Mouse (Mus musculus) G1E (cell line): ENCODE data around the gene Phrf1. TPM values are rescaled to one million over a fixed set of nuclear protein-coding genes. Genes with fewer than 3 reads are reported as not detected.

Source experiments
- ATAC-seq: 2 replicates; pipeline ENCODE4 v1.8.0; 2016; ENCODE audit warnings: mild to moderate bottlenecking; ENCODE audit not compliant: insufficient number of reproducible peaks, poor library complexity, low FRiP score, severe bottlenecking; ENCODE audit errors: extremely low read depth
- DNase-seq: peaks from one replicate; pipeline ENCODE4 v3.0.0; 2012; ENCODE audit warnings: low spot score
- H3K27me3 ChIP-seq: 2 replicates; pipeline ENCODE4 v1.6.1; 2012; ENCODE audit warnings: mild to moderate bottlenecking, low read length, inconsistent platforms; ENCODE audit not compliant: insufficient read depth
- H3K36me3 ChIP-seq: replicated peaks from 2 replicates; pipeline ENCODE3; 2012; ENCODE audit warnings: mild to moderate bottlenecking, inconsistent platforms
- H3K4me1 ChIP-seq: 2 replicates; pipeline ENCODE4 v1.6.1; 2012; ENCODE audit warnings: low read depth, low read length, inconsistent platforms, mixed read lengths; ENCODE audit not compliant: insufficient read depth
- H3K4me3 ChIP-seq: 2 replicates; pipeline ENCODE4 v1.5.1; 2012; ENCODE audit warnings: low read depth, mild to moderate bottlenecking, inconsistent platforms, low read length, moderate library complexity, mixed read lengths
- H3K9me3 ChIP-seq: replicated peaks from 2 replicates; pipeline ENCODE4 v1.6.1; 2012; ENCODE audit warnings: inconsistent platforms
- CTCF ChIP-seq: IDR thresholded peaks from 2 replicates; pipeline ENCODE4 v1.5.1; 2012; ENCODE audit warnings: low read depth, low read length, inconsistent platforms, mixed read lengths
- GATA1 ChIP-seq: IDR thresholded peaks from 2 replicates; pipeline ENCODE4 v1.6.1; 2012; ENCODE audit warnings: borderline replicate concordance, low read length, inconsistent platforms, mixed read lengths
- GATA2 ChIP-seq: IDR thresholded peaks from 2 replicates; pipeline ENCODE4 v1.6.1; 2012; ENCODE audit warnings: low read depth, low read length, inconsistent platforms, borderline replicate concordance
- POLR2AphosphoS5 ChIP-seq: IDR thresholded peaks from 2 replicates; pipeline ENCODE4 v1.6.1; 2012; ENCODE audit warnings: low read depth, low read length, inconsistent platforms; ENCODE audit not compliant: insufficient replicate concordance
- TAL1 ChIP-seq: conservative IDR thresholded peaks from 2 replicates; pipeline ENCODE4 v1.6.1; 2012; ENCODE audit warnings: low read depth, low read length, inconsistent platforms, mixed read lengths
- polyA plus RNA-seq: library from polyadenylated mRNA; stranded (reverse); fragments of >175 nt; gene quantifications from 2 replicates; pipeline ENCODE4 v1.2.3, GENCODE M21; 2012
- total RNA-seq, 2 experiments: library from RNA; stranded (forward) in 1 of 2; stranded (reverse) in 1 of 2; fragments of 200-1000 nt in 1 of 2; fragments of >200 nt in 1 of 2; fragmentation: Nextera tagmentation in 1 of 2; gene quantifications; 2 replicates each; pipeline ENCODE4 v1.2.3; 2014 to 2017

Phrf1 gene
- total and polyA plus RNA-seq, 3 experiments: 61.4 to 173 (median 77.4) TPM

DNA sequence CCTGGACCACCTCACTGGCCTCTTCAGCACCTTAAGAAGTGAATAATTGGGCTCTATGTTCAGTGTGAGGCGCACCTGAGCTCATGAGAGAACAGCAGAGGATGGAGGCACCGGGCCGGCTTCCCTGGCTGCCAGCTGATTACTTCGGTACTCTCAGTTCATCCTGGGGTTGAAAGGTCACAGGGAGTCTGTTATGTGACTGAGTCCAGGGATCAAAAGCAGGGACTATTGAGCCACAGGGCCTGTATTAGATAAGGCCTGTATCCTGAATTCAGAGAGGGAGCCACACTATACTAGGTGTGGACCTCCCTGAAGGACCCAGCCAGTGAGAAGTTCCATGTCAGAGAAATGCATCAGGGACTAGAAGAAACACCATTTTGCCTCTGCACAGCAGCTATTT is 76.0 kb downstream of the Phrf1 start:
- ATAC-seq: no peak
- DNase-seq: no peak
- TF ChIP-seq GATA1 (no peak), TAL1 (no peak), GATA2 (no peak), CTCF (no peak), POLR2AphosphoS5 (no peak)
- Histone ChIP-seq H3K36me3 (peaks cover 97% of the 10 kb centered on the region), H3K27me3 (no peaks in the 10 kb centered on the region), H3K4me3 (no peak overlapping the region), H3K4me1 (no peaks in the 10 kb centered on the region), H3K9me3 (no peaks in the 10 kb centered on the region)

Other genes starting within 250 kb of the Phrf1 start
Only the 20 nearest of the 31 such genes appear.
- not detected in 2 replicates for gene Gm17387, start 199.7 kb upstream of the Phrf1 start, total RNA-seq (2014; fragmentation: Nextera tagmentation)
- not detected in 2 replicates for gene Gm17387, start 199.7 kb upstream of the Phrf1 start, total RNA-seq (2017)
- not detected in 2 replicates for gene Gm17387, start 199.7 kb upstream of the Phrf1 start, polyA plus RNA-seq
- not detected in 2 replicates for gene B4galnt4, start 167.7 kb upstream of the Phrf1 start, total RNA-seq (2014; fragmentation: Nextera tagmentation)
- 0.06 TPM in 1 of 2 replicates, not detected in the other for gene B4galnt4, start 167.7 kb upstream of the Phrf1 start, total RNA-seq (2017)
- not detected in 2 replicates for gene B4galnt4, start 167.7 kb upstream of the Phrf1 start, polyA plus RNA-seq
- gene Pkp3, start 150.6 kb upstream of the Phrf1 start, total RNA-seq (2014; fragmentation: Nextera tagmentation): not detected in 2 replicates
- not detected in 2 replicates for gene Pkp3, start 150.6 kb upstream of the Phrf1 start, total RNA-seq (2017)
- not detected in 2 replicates for gene Pkp3, start 150.6 kb upstream of the Phrf1 start, polyA plus RNA-seq
- gene Sigirr, start 128.2 kb upstream of the Phrf1 start, total RNA-seq (2014; fragmentation: Nextera tagmentation): 2.9 and 6.7 TPM in 2 replicates
- gene Sigirr, start 128.2 kb upstream of the Phrf1 start, total RNA-seq (2017): 6.1 and 8.6 TPM in 2 replicates
- 6.2 and 6.9 TPM in 2 replicates for gene Sigirr, start 128.2 kb upstream of the Phrf1 start, polyA plus RNA-seq
- 0.23 TPM in 1 of 2 replicates, not detected in the other for gene Ano9, start 111.0 kb upstream of the Phrf1 start, total RNA-seq (2014; fragmentation: Nextera tagmentation)
- 0.06 and 1.7 TPM in 2 replicates for gene Ano9, start 111.0 kb upstream of the Phrf1 start, total RNA-seq (2017)
- gene Ano9, start 111.0 kb upstream of the Phrf1 start, polyA plus RNA-seq: not detected in 2 replicates
- 10.2 and 43.3 TPM in 2 replicates for gene Ptdss2, start 106.4 kb upstream of the Phrf1 start, total RNA-seq (2014; fragmentation: Nextera tagmentation)
- 3.9 and 4.5 TPM in 2 replicates for gene Ptdss2, start 106.4 kb upstream of the Phrf1 start, total RNA-seq (2017)
- 29.4 and 45.3 TPM in 2 replicates for gene Ptdss2, start 106.4 kb upstream of the Phrf1 start, polyA plus RNA-seq
- 14.7 and 16.3 TPM in 2 replicates for gene Rnh1, start 55.9 kb upstream of the Phrf1 start, total RNA-seq (2014; fragmentation: Nextera tagmentation)
- 40.6 and 51.8 TPM in 2 replicates for gene Rnh1, start 55.9 kb upstream of the Phrf1 start, total RNA-seq (2017)
- 3.0 and 12.6 TPM in 2 replicates for gene Rnh1, start 55.9 kb upstream of the Phrf1 start, polyA plus RNA-seq
- gene Hras, start 34.8 kb upstream of the Phrf1 start, total RNA-seq (2014; fragmentation: Nextera tagmentation): 30.3 and 32.7 TPM in 2 replicates
- 29.3 and 31.5 TPM in 2 replicates for gene Hras, start 34.8 kb upstream of the Phrf1 start, total RNA-seq (2017)
- 31.1 and 38.9 TPM in 2 replicates for gene Hras, start 34.8 kb upstream of the Phrf1 start, polyA plus RNA-seq
- gene Lrrc56, start 34.6 kb upstream of the Phrf1 start, total RNA-seq (2014; fragmentation: Nextera tagmentation): 2.3 and 2.8 TPM in 2 replicates
- gene Lrrc56, start 34.6 kb upstream of the Phrf1 start, total RNA-seq (2017): 1.3 and 2.7 TPM in 2 replicates
- gene Lrrc56, start 34.6 kb upstream of the Phrf1 start, polyA plus RNA-seq: 3.3 and 4.0 TPM in 2 replicates
- gene Lmntd2, start 14.7 kb upstream of the Phrf1 start, total RNA-seq (2014; fragmentation: Nextera tagmentation): 1.6 and 2.2 TPM in 2 replicates
- 0.52 and 0.93 TPM in 2 replicates for gene Lmntd2, start 14.7 kb upstream of the Phrf1 start, total RNA-seq (2017)
- gene Lmntd2, start 14.7 kb upstream of the Phrf1 start, polyA plus RNA-seq: 0.42 and 0.49 TPM in 2 replicates
- gene Rassf7, start 12.9 kb upstream of the Phrf1 start, total RNA-seq (2014; fragmentation: Nextera tagmentation): 15.6 and 51.8 TPM in 2 replicates
- gene Rassf7, start 12.9 kb upstream of the Phrf1 start, total RNA-seq (2017): 4.9 and 8.9 TPM in 2 replicates
- 14.1 and 16.8 TPM in 2 replicates for gene Rassf7, start 12.9 kb upstream of the Phrf1 start, polyA plus RNA-seq
- gene Irf7, start 37.7 kb downstream of the Phrf1 start, total RNA-seq (2014; fragmentation: Nextera tagmentation): 1.6 and 2.5 TPM in 2 replicates
- 6.2 and 6.8 TPM in 2 replicates for gene Irf7, start 37.7 kb downstream of the Phrf1 start, total RNA-seq (2017)
- gene Irf7, start 37.7 kb downstream of the Phrf1 start, polyA plus RNA-seq: 12.9 and 17.6 TPM in 2 replicates
- gene Cdhr5, start 48.0 kb downstream of the Phrf1 start, total RNA-seq (2014; fragmentation: Nextera tagmentation): not detected in 2 replicates
- 0.05 TPM in 1 of 2 replicates, not detected in the other for gene Cdhr5, start 48.0 kb downstream of the Phrf1 start, total RNA-seq (2017)
- not detected in 2 replicates for gene Cdhr5, start 48.0 kb downstream of the Phrf1 start, polyA plus RNA-seq
- not detected in 2 replicates for gene Sct, start 50.3 kb downstream of the Phrf1 start, total RNA-seq (2014; fragmentation: Nextera tagmentation)
- gene Sct, start 50.3 kb downstream of the Phrf1 start, total RNA-seq (2017): not detected in 2 replicates
- gene Sct, start 50.3 kb downstream of the Phrf1 start, polyA plus RNA-seq: not detected in 2 replicates
- not detected in 2 replicates for gene Drd4, start 63.2 kb downstream of the Phrf1 start, total RNA-seq (2014; fragmentation: Nextera tagmentation)
- gene Drd4, start 63.2 kb downstream of the Phrf1 start, total RNA-seq (2017): 0.38 TPM in 1 of 2 replicates, not detected in the other
- gene Drd4, start 63.2 kb downstream of the Phrf1 start, polyA plus RNA-seq: not detected in 2 replicates
- gene Deaf1, start 98.9 kb downstream of the Phrf1 start, total RNA-seq (2014; fragmentation: Nextera tagmentation): 35.3 and 41.2 TPM in 2 replicates
- 22.9 and 27.0 TPM in 2 replicates for gene Deaf1, start 98.9 kb downstream of the Phrf1 start, total RNA-seq (2017)
- 55.8 and 61.7 TPM in 2 replicates for gene Deaf1, start 98.9 kb downstream of the Phrf1 start, polyA plus RNA-seq
- 22.5 and 24.4 TPM in 2 replicates for gene Tmem80, start 99.0 kb downstream of the Phrf1 start, total RNA-seq (2014; fragmentation: Nextera tagmentation)
- 18.0 and 18.3 TPM in 2 replicates for gene Tmem80, start 99.0 kb downstream of the Phrf1 start, total RNA-seq (2017)
- gene Tmem80, start 99.0 kb downstream of the Phrf1 start, polyA plus RNA-seq: 8.4 and 9.0 TPM in 2 replicates
- gene Eps8l2, start 110.1 kb downstream of the Phrf1 start, total RNA-seq (2014; fragmentation: Nextera tagmentation): not detected in 2 replicates
- gene Eps8l2, start 110.1 kb downstream of the Phrf1 start, total RNA-seq (2017): 0.33 TPM in 1 of 2 replicates, not detected in the other
- gene Eps8l2, start 110.1 kb downstream of the Phrf1 start, polyA plus RNA-seq: not detected in 2 replicates
- 59.1 and 68.2 TPM in 2 replicates for gene Taldo1, start 163.4 kb downstream of the Phrf1 start, total RNA-seq (2014; fragmentation: Nextera tagmentation)
- 514 and 659 TPM in 2 replicates for gene Taldo1, start 163.4 kb downstream of the Phrf1 start, total RNA-seq (2017)
- gene Taldo1, start 163.4 kb downstream of the Phrf1 start, polyA plus RNA-seq: 207 and 336 TPM in 2 replicates
- 22.6 and 30.8 TPM in 2 replicates for gene Gatd1, start 185.4 kb downstream of the Phrf1 start, total RNA-seq (2014; fragmentation: Nextera tagmentation)
- 23.8 and 23.9 TPM in 2 replicates for gene Gatd1, start 185.4 kb downstream of the Phrf1 start, total RNA-seq (2017)
- gene Gatd1, start 185.4 kb downstream of the Phrf1 start, polyA plus RNA-seq: 15.4 and 16.5 TPM in 2 replicates